Mouse (Mus musculus) kidney, adult 11 months (tissue): Measurements from ENCODE around the gene Gm7030.
A peak's percentile ranks its signal among the peaks of the same experiment; 100 is the strongest.
"Not testable (repeated sequence)": the region's sequence is repeated elsewhere in the genome, so short reads cannot be mapped to it uniquely, and the experiment has no call there.

Experiments used
- DNase-seq: peaks from one replicate; pipeline ENCODE4 v3.0.0; 2022

The Gm7030 gene

DNA sequence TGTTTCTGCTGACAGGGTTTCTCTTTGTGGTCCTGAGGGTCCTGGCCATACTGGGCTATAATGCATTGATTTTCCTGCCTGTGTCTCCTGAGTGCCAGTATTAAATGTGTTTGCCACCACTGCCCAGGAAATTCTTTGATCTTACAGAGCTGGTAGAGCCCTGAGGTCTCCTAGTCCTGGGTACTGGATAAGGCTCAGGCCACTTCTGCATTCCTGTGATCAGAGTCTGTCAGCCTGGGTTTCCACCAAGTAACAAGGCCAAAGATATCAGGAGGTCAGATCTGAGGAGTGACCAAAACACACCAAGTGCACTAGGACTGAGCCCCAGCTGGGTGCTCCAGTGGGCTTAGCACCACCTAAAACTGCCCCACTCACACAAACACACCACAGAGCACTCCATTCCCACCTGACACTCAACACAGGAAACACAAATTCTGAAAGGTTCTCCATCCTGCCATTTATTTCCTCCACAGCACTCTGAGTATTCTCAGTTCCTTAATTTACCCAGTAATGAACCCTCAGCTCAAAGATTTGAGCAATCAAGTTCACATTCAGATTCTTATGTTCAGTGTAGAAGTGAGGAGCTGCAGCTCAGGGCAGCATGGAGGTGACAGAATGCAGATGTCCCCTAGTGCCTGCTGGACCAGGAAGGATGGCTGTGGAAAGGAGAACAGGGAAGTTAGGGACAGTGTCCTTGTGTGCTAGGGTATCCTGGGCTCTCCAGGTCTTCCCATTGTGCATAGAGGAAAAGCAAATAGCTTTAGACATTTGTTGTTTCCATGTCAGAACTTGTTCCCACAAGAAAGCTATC lies 6.4 kb upstream of the Gm7030 start:
- DNase-seq, result not testable (repeated sequence)

DNA sequence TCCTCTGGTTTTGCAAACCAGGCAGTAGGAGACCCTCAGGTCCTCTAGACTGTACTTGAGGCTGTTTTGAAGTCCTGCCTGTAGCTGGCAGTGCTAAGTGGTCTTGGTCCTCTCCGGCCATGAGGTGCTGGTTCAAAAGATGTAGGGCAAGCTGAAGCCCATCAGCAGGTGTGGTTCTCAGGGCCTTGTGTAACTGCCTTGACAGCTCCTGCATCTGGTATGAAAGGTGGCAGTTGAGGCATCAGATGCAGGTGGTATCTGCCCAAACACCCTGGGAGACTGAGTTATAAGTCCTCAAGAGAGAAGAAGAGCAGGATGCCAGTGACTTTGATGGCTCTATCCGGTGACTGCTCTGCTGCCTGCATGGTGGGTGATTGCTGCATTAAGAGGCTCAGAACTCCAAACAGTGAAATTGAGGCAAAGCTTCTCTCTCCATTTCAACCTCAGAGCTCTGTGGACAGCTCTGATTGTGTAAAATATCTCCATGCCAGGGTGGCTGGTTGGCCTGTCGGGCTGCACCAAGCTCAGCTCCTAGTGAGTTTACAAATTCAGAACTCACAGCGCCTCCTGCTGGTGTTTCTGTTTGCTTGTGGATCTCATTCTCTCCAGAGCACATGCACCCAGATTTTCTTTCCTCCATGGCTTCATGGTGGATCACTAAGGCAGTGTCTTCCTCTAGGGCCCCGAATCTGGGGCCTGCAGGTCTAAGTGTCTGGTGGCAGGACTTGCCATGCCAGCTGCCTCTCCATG lies 2.5 kb upstream of the Gm7030 start:
- DNase-seq, result no peak

DNA sequence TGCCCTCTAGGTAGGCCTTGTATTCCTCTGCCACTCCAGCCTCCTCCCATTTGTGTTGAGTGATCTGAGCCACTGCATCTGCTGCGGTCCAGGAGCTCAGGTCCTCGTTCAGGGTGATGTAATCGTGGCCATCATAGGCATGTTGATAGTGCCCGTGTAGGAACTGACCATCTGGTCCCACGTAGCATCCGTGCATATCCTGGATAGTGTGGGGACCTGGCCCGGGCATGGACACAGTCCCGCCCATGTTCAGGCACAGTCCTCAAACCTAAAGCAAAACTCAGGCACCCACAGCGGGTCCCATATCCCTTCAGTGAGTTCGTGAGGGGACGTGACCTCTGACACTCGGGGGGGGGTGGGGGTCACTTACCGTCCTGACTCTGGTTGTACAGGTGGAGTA lies 700 bp downstream of the Gm7030 start:
- DNase-seq, result not testable (repeated sequence)

DNA sequence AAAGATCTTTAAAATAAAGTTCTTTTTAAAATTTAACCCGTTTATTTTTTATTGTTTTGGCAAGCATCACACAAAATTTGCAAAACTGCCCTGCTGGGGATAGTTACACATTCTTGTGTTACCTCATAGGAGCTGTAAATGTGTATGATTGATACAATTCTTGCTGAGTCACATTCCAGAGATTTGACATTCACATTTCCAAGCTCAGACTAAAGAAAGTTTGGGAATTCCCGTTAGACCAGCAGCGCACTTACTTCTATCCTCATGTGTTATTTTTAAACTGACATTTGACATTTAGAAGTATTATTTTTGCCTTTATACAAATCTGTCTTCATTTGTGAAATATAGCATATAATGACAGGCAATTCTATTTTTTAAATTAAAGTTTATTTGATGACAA lies 5.1 kb downstream of the Gm7030 start:
- not testable (repeated sequence) for DNase-seq

DNA sequence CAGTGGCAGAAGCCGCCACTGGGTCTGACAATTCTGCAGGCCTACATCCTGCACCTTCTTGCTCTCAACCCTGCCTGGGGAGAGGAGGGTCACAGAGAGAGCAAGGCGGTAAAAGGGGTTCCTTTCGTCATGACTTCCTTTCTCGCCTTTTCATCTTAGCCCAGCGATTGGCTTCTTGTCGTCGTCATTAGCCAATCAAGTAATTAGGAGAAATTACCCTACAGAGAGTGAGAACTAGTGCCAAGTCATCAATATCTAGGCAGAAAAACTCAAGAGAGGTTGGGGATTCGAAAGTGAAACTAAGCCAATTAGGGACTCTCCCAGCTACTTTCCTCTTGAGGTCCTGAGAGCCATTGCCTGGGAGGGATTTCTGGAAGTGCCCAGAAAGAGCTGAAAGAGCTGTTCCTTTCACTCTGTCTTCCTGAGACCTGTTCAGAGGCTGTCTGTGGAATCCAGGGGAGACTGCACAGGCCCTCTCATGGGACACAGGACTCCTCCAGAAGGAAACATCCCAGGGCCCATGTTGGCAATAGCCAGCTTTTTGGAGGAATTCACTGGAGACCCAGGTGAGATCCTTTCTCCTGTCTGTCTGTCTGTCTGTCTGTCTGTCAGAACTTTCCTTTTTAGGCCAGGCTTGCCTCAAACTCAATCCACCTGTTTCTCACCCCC lies 7.7 kb downstream of the Gm7030 start, which contains the start of gene Gm19684:
Gene Gm19684 (plus strand): TSS at position 327 of the 669 bp plus-strand sequence.
- DNase-seq, result peak; percentile 75

DNA sequence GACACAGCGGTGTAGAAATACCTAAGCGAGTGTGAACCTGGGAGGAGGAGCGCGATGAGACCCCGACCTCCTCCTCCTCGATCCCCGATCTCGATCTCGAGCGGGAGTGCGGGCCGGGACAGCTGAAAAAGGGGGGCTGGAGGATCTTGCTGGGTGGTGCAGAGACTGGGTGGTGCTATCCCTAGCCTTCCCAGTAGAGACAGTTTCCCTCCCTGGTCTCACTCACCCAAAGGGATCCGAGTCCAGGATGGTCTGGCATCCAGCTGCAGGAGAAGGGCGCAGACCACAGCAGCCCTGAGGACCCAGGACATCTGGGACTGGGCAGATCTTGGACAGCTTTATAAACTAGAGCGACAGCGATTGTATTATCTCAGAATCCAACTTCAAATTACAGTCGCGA lies 8.4 kb downstream of the Gm7030 start:
- DNase-seq, result not testable (repeated sequence)

DNA sequence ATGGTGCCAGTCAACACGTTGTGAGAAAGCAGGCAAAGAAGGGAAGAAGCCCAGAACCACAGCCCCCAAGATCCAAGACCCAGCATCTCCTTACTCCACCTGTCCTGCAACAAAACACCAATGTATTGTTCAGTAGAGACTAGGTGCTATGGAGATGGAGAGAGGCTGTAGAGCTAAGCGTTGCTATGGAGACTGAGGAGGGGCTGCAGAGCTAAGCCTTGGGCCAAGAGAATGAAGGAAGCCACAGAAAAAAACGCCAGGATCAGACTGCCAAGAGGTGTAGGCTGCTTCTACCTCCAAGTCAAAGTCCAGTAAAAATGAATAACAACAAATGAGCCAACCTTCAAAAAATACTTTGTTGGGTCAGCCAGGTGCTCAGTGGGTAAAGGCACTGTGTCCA lies 12.7 kb downstream of the Gm7030 start:
- DNase-seq, result not testable (repeated sequence)

DNA sequence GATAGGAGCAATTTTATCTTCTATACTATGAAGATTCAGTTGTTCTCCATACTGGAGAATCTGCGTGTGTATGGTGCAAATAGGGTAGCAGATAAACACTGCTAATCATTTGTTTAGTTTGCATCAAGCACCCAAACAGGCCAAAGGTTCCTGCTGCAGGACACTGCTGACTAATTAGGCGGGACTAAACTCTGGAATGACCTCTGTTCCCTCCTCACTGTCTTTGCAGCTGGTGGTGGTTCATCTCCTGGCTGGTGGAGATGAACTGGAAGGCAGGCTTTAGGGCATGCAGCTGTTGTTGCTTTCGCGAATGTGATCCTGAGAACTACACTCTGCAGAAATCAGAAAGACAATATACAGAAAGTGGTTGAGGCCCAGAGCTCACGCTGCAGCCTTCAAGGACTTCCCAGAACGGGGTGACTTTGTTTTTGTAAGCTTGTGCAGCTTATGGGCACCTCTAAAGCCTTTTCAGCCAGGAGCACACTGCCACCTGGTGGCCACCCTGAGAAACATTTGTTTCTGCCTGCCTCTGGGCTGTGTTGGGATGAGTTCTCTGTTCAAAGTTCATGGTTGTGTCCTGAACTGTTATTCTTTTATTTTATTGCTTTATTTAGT lies 15.1 kb downstream of the Gm7030 start:
- peak; percentile 49 for DNase-seq

DNA sequence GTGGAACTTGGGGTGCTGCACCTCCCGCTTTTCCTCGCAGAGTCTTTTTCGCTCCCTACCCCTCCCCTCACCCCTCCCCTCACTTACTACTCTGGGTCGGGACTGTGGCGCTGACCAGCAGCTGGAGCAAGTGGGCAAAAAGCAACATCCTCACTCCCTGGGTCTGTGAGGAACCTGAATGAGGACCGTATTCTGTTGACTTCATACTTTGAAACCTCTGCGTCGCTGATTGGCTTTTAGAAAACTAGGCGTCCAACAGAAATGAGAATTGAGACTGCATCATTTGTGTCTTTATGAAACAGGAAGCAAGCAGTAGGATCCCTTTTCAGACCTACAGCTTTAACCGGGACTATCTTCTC lies 17.7 kb downstream of the Gm7030 start:
- DNase-seq, result not testable (repeated sequence)

DNA sequence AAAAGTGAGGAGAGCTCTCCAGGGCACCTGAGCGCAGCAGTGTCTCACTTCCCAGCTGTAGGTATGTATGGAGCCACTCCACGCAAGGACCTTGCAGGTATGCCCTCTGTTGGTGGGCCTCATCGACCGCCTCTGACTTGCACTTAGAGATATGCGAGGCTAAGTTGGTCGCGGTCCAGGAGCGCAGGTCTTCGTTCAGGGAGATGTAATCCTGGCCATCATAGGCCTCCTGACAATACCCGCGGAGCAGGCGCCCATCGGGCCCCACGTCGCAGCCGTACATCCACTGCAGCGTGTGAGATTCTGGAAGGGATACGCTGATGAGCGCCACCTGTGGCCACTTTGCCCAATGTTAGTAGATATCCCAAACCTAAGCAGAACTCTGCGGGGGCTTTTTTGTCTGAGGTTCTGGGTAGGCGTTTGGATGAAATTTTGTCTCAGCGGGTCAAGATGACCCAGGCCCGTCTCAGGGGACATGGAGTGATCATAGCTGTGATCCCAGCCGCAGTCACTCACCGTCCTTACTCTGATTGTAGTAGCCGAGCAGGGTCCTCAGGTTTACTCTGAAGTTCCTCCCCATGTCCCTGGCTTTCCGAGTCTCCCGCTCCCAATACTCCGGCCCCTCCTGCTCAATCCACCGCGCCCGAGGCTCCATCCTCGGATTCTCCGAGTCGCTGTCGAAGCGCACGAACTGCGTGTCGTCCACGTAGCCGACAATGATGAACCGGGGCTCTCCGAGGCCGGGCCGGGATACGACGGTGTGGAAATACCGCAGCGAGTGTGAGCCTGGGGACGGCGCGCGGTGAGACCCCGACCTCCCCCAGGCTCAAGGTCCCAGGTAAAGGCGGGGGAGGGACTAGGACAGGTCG lies 18.4 kb downstream of the Gm7030 start:
- not testable (repeated sequence) for DNase-seq

DNA sequence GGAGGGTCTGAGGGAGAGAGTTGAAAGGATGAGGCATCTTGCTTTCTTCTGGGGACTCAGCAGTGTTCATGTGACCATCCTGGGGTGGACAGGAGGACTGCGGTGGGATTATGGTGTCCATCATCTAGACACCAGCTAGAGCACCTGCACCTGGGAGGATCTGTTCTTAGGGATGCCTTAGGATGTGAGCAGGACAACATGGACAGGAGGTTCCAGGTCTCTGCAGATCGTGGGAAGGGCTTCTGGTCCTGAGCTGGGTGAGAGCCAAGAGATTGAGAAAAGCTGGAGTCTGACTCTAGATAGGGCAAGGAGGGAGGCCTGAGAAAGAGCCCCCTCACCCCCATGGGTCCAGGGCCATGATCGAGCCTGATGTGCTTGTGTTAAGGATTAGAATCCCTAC lies 19.1 kb downstream of the Gm7030 start:
- DNase-seq, result not testable (repeated sequence)

DNA sequence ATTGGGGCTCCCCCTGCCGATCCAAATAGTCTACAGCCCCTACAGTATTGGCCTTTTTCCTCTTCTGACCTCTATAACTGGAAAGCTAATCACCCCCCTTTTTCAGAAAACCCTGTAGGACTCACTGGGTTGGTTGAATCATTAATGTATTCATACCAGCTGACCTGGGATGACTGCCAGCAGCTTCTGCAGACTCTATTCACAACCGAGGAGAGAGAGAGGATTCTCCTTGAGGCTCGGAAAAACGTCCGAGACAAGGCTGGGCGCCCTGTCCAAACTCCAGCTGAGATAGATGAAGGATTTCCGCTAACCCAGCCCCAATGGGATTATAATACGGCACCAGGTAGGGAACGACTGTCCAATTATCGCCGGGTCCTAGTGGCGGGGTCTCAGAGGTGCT lies 27.1 kb downstream of the Gm7030 start:
- peak; percentile 70 for DNase-seq

DNA sequence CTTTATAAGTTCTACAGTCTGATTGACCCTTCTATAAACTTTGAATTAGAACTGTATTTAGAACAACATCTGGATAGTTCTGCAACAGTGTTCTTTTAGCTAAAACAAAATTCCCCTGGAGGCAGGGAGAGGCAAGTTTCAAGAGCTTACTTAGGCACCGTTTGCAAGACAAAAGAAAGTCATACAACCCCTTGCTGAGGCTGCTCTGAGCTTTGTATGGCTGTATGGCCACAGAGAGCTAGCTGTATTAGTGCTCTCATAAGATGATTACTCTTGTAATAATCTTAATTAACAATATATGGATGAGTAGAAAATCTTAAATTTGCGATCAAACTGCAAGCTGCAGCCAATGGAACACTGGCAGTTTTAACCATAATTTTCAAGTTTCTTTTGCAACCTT lies 29.6 kb downstream of the Gm7030 start:
- not testable (repeated sequence) for DNase-seq

DNA sequence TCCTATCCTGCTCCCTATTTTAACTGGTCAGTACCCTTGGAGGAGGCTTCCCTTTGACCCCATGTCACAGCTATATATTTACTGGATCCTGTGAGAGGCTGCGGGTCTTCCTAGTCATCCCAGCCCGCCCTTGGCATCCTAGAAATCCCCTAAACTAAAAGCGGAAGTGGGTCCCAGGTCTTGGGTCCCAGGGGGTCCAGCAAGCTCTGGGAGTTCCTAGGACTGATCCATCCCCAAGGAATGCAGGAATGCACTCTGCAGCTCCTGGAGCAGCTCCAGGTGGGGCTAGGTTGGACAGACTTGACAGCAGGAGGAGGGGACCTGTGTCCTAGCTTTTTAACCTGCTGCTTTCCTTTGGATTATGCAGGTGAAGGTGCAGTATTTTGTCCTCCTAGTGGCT lies 35.3 kb downstream of the Gm7030 start:
- DNase-seq, result no peak

DNA sequence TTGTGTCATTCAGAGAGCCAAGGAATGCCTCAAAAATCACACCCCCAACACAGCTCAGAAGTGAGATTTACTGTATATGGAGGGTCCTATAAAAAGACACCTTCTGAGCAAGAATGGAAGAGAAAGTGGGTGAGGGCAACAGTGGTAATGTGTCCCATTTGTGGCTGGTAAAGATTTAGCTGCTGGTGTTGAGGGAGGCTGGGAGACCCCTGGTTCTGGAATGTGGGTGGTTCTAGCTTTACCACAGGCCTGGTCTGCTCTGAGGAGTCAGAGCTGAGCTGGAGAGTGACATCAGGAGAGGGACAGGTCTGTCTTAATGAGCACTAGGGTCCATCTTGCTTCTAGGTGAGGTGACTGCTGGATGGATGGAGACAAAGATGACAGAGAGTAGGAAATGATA lies 36.7 kb downstream of the Gm7030 start:
- not testable (repeated sequence) for DNase-seq

DNA sequence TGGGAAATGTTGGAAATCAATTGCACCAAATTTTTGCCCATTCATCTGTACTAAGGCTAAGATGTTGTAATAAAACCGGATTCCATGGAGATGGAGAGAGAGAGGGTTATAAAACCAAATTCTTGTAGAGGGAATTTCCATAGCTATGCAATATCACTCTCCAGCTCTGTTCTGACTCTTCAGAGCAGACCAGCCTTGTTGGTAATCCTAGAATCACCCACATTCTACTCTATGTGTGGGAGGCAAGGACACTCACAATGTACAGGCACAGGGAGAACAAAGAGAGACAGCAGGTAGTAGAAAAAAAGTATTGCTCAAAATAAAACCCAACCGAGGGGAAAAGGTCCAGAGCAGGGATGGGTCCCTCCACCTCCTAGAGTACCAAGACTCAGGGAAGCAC lies 37.3 kb downstream of the Gm7030 start:
- DNase-seq, result not testable (repeated sequence)

DNA sequence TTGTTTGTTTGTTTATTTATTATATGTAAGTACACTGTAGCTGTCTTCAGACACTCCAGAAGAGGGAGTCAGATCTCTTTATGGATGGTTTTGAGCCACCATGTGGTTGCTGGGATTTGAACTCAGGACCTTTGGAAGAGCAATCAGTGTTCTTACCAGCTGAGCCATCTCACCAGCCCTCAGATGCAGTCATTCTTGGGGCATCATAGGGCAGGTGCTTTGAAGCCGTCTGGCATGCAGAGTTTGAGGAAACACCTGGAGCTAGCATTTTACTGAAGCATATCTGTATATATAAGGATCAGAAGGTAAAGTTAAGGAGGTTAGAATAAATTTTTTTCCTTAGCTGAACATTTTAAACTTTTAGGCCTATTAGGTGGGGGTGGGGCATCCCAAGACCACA lies 43.2 kb downstream of the Gm7030 start:
- DNase-seq, result not testable (repeated sequence)

DNA sequence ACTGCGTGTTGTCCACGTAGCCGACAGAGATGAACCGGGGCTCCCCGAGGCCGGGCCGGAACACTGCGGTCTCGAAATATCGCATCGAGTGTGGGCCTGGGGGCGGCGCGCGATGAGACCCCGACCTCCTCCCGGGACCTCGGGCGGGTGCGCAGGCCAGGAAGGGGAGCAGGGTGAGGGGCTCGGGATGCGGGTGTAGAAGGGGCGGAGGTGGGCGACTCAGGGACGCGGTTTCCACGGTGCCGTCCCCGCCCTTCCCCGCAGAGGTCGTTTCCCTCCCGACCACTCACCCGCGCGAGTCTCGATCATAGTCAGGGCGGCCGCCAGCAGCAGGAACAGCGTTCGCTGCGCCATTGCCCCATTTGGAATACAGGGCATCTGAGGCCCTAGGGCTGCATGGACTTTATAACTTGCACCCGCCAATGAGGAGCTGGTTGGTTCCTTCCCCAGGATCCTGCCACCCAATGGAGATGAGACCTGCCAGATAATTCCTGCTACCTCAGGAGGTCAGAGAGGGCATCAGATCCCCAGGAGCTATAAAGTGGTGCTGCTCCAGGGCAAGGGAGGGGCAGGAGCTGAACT lies 45.3 kb downstream of the Gm7030 start:
- no peak for DNase-seq

DNA sequence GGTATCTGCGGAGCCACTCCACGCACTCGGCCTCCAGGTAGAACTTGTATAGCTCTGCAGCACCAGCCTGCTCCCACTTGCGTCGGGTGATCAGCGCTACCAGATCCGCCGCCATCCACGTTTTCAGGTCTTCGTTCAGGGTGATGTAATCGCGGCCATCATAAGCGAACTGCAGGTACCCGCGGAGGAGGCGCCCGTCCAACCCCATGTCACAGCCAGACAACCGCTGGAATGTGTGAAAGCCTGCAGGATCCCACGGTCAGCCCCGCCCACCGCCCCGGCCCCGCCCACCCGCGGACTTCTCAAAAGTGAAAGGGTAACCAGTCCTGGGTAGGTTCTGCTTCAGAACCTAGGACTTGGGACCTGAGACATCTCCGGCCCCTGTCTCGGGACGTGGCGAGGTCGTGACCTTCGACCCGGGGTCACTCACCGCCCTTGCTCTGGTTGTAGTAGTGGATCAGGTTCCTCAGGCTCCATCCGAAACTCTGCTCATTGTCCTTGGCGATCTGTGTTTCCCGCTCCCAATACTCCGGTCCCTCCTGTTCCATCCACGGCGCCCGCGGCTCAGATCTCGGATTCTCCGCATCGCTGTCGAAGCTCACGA lies 45.9 kb downstream of the Gm7030 start:
- DNase-seq, result peak; percentile 77

DNA sequence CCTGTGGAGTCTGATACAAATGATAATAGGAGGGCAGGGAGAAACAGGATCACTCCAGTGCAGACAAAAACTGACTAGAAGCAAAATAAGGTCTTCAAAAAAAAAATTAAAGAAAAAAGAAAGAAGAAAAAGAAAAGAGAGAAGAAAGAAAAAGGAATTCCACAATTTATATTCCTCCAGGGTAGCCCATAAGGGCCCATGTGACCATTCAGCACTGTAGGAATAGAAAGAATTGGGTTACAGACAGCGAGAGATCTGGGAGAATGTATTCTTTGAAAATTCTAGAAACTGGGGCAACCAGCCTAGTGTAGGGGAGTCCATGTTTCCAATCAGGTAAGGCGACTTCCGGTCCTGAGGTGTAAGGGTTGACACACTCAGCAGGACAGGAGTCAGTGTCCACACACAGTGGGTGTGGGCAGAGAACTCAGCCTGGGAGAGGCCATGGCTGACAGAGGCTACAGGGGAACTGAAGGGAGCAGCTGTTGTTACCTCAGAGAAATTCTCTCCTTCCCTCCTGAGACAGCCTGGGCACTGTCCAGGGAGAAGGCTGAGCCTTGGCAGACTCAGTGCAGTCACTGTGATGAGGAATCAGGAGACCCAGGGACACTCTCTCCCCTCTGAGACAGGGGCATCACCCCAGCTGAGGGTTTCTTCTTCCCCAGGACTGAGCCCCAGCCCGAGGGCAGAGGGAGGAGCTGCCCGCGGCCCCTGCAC lies 46.5 kb downstream of the Gm7030 start:
- DNase-seq, result not testable (repeated sequence)

DNA sequence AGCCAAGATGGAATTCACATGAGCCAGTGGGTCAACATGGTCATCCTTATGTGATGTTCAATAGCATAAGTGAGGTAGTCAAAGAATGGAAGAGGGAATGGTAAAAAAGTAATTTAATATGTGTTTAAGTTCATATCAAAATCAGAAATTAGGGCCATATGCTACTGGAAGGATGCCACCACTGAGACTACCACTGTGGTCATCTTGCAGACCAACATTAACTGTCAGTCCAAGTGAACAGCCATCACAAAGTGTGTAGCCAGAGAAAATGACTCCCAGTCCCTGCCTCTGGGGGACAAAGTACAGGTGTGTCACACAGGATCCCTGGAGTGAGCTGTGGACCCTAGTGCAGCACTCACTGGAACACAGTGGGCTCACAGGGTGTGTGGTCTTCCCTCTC lies 47.3 kb downstream of the Gm7030 start:
- not testable (repeated sequence) for DNase-seq
